Mouse (Mus musculus) lung, embryonic 14.5 days (tissue): ENCODE data around the gene Tmem97. TPM values are rescaled to one million over a fixed set of nuclear protein-coding genes. Genes with fewer than 3 reads are reported as not detected.

Experiments
- ATAC-seq: fragments of 200-750 bp; cut with Nextera tagmentation; 2 replicates; pipeline ENCODE4 v1.8.0; 2017; ENCODE audit warnings: mild to moderate bottlenecking, moderate TSS enrichment, moderate library complexity; ENCODE audit not compliant: insufficient read depth
- DNase-seq: peaks from one replicate; pipeline ENCODE4 v3.0.0-alpha.2; 2015
- H3K27ac ChIP-seq: fragments of 300-500 bp; sonication (generic); 2 replicates; pipeline ENCODE4 v1.5.1; 2014; ENCODE audit warnings: low read depth, mild to moderate bottlenecking, moderate library complexity
- H3K27me3 ChIP-seq: fragments of 300-500 bp; sonication (generic); 2 replicates; pipeline ENCODE4 v1.6.1; 2014; ENCODE audit warnings: low read length, control low read depth; ENCODE audit not compliant: insufficient read depth
- H3K36me3 ChIP-seq: fragments of 300-500 bp; sonication (generic); 2 replicates; pipeline ENCODE4 v1.6.1; 2014; ENCODE audit warnings: control low read depth; ENCODE audit not compliant: insufficient read depth
- H3K4me1 ChIP-seq: fragments of 300-500 bp; sonication (generic); 2 replicates; pipeline ENCODE4 v1.6.1; 2014; ENCODE audit warnings: antibody characterized with exemption, control low read depth; ENCODE audit not compliant: insufficient read depth
- H3K4me2 ChIP-seq: fragments of 300-500 bp; sonication (generic); 2 replicates; pipeline ENCODE4 v1.6.1; 2014; ENCODE audit warnings: mild to moderate bottlenecking
- H3K4me3 ChIP-seq: fragments of 300-500 bp; sonication (generic); 2 replicates; pipeline ENCODE4 v1.5.1; 2014; ENCODE audit warnings: low read depth, low read length
- H3K9ac ChIP-seq: fragments of 300-500 bp; sonication (generic); 2 replicates; pipeline ENCODE4 v1.6.1; 2014
- H3K9me3 ChIP-seq: fragments of 300-500 bp; sonication (generic); 2 replicates; pipeline ENCODE4 v1.6.1; 2016; ENCODE audit warnings: low read depth, low read length, control low read depth
- CTCF ChIP-seq: IDR thresholded peaks from 2 replicates; pipeline ENCODE4 v1.5.1; 2016; ENCODE audit warnings: antibody characterized with exemption, low read depth
- WGBS: fragments of 180-500 bp; shearing (Covaris S2); extraction: QIAGEN DNeasy Blood & Tissue Kit; methylation state at CpG from one replicate; pipeline ENCODE4 v1.1.7; 2014; 5-methylcytosine and 5-hydroxymethylcytosine counted together
- polyA plus RNA-seq: library from polyadenylated mRNA; unstranded; fragments of >200 nt; fragmentation: Nextera tagmentation; extraction: Ambion mirVana; gene quantifications from 2 replicates; pipeline ENCODE4 v1.2.1, GENCODE M21; 2014

The Tmem97 gene
- polyA plus RNA-seq, 1 experiment from 2014 or later, result 102 TPM

- WGBS, result 82% methylated on average over 10 of the region's 10 CpGs
- no peaks in the 10 kb centered on the region for H3K27me3 ChIP-seq
- ATAC-seq, result no peak
- no peak overlapping the region for H3K4me3 ChIP-seq
- no peak for TF ChIP-seq CTCF
- H3K9ac ChIP-seq, result no peak overlapping the region
- H3K4me2 ChIP-seq, result no peak overlapping the region
- DNase-seq, result no peak
- H3K9me3 ChIP-seq, result no peaks in the 10 kb centered on the region
- peaks cover 5% of the 10 kb centered on the region; the same call in 1 of the 2 replicates for H3K4me1 ChIP-seq
- H3K36me3 ChIP-seq, result peaks cover 29% of the 10 kb centered on the region
- no peak overlapping the region for H3K27ac ChIP-seq
Measured at GRCm38 (mm10) chr11:78568827-78569226, 18.2 kb upstream of the Tmem97 start.

- DNase-seq (no peak), ATAC-seq (no peak)
- H3K27ac ChIP-seq, result no peak overlapping the region
- H3K27me3 ChIP-seq, result no peaks in the 10 kb centered on the region
- no peaks in the 10 kb centered on the region for H3K9me3 ChIP-seq
- no peak overlapping the region for H3K4me2 ChIP-seq
- H3K4me3 ChIP-seq, result no peak overlapping the region
- WGBS, result 80% methylated on average over 6 of the region's 6 CpGs
- TF ChIP-seq CTCF, result no peak
- H3K4me1 ChIP-seq, result peaks cover 5% of the 10 kb centered on the region; the same call in 1 of the 2 replicates
- H3K36me3 ChIP-seq, result peaks cover 22% of the 10 kb centered on the region
- no peak overlapping the region for H3K9ac ChIP-seq
Measured at GRCm38 (mm10) chr11:78567614-78568013, 17.0 kb upstream of the Tmem97 start.

GRCm38 (mm10) chr11:78566775-78567174, 16.2 kb upstream of the Tmem97 start:
- Histone ChIP-seq H3K9ac (no peak overlapping the region), H3K4me2 (peak overlapping the region; percentile 18; the same call in 1 of the 2 replicates), H3K4me3 (no peak overlapping the region), H3K9me3 (no peaks in the 10 kb centered on the region), H3K36me3 (peaks cover 14% of the 10 kb centered on the region), H3K4me1 (peaks cover 5% of the 10 kb centered on the region; the same call in 1 of the 2 replicates), H3K27me3 (no peaks in the 10 kb centered on the region), H3K27ac (peak overlapping the region; percentile 86)
- ATAC-seq, result peak; percentile 93
- TF ChIP-seq CTCF, result no peak
- WGBS, result 28% methylated on average over 6 of the region's 6 CpGs
- DNase-seq, result peak; percentile 88

- Histone ChIP-seq H3K36me3 (no peaks in the 10 kb centered on the region), H3K4me1 (no peaks in the 10 kb centered on the region), H3K27ac (no peak overlapping the region), H3K4me2 (no peak overlapping the region), H3K4me3 (no peak overlapping the region), H3K27me3 (no peaks in the 10 kb centered on the region), H3K9me3 (no peaks in the 10 kb centered on the region), H3K9ac (no peak overlapping the region)
- DNase-seq, result peak; percentile 92
- 16% methylated on average over 4 of the region's 4 CpGs for WGBS
- TF ChIP-seq CTCF, result peak; percentile 88
- peak; percentile 70; the same call in 1 of the 2 replicates for ATAC-seq
Measured at GRCm38 (mm10) chr11:78560447-78560846, 9.9 kb upstream of the Tmem97 start.

- peak; percentile 56 for TF ChIP-seq CTCF
- Histone ChIP-seq H3K4me1 (no peaks in the 10 kb centered on the region), H3K4me3 (no peak overlapping the region), H3K9me3 (no peaks in the 10 kb centered on the region), H3K27ac (no peak overlapping the region), H3K4me2 (no peak overlapping the region), H3K36me3 (no peaks in the 10 kb centered on the region), H3K9ac (no peak overlapping the region), H3K27me3 (no peaks in the 10 kb centered on the region)
- peak; percentile 15 for DNase-seq
- WGBS, result 56% methylated on average over 8 of the region's 8 CpGs
- no peak for ATAC-seq
Measured at GRCm38 (mm10) chr11:78557241-78557640, 6.7 kb upstream of the Tmem97 start.

- Histone ChIP-seq H3K27me3 (no peaks in the 10 kb centered on the region), H3K4me1 (no peaks in the 10 kb centered on the region), H3K27ac (no peak overlapping the region), H3K9ac (no peak overlapping the region), H3K36me3 (no peaks in the 10 kb centered on the region), H3K9me3 (no peaks in the 10 kb centered on the region), H3K4me2 (no peak overlapping the region), H3K4me3 (no peak overlapping the region)
- 52% methylated on average over 4 of the region's 4 CpGs for WGBS
- ATAC-seq, result no peak
- no peak for DNase-seq
- no peak for TF ChIP-seq CTCF
Measured at GRCm38 (mm10) chr11:78556070-78556469, 5.5 kb upstream of the Tmem97 start.

- no peak overlapping the region for H3K4me3 ChIP-seq
- no peaks in the 10 kb centered on the region for H3K4me1 ChIP-seq
- TF ChIP-seq CTCF, result no peak
- no peaks in the 10 kb centered on the region for H3K9me3 ChIP-seq
- no peak overlapping the region for H3K27ac ChIP-seq
- no peak overlapping the region for H3K4me2 ChIP-seq
- ATAC-seq (no peak), DNase-seq (no peak)
- H3K9ac ChIP-seq, result no peak overlapping the region
- 60% methylated on average over 3 of the region's 3 CpGs for WGBS
- H3K27me3 ChIP-seq, result no peaks in the 10 kb centered on the region
- H3K36me3 ChIP-seq, result no peaks in the 10 kb centered on the region
Measured at GRCm38 (mm10) chr11:78555623-78556022, 5.0 kb upstream of the Tmem97 start.

- peak; percentile 32 for ATAC-seq
- Histone ChIP-seq H3K9ac (peak overlapping the region; percentile 59), H3K36me3 (0 out of 2 replicates have a peak, but pooled peaks cover 5% of the 10 kb centered on the region), H3K9me3 (no peaks in the 10 kb centered on the region), H3K27ac (peak overlapping the region; percentile 84), H3K4me2 (peak overlapping the region; percentile 76), H3K4me1 (peaks cover 5% of the 10 kb centered on the region), H3K27me3 (no peaks in the 10 kb centered on the region), H3K4me3 (peak overlapping the region; percentile 68)
- 30% methylated on average over 6 of the region's 6 CpGs for WGBS
- DNase-seq, result no peak
- no peak for TF ChIP-seq CTCF
Measured at GRCm38 (mm10) chr11:78551059-78551398, 452 bp upstream of the Tmem97 start.
